In the genomic region with DNA sequence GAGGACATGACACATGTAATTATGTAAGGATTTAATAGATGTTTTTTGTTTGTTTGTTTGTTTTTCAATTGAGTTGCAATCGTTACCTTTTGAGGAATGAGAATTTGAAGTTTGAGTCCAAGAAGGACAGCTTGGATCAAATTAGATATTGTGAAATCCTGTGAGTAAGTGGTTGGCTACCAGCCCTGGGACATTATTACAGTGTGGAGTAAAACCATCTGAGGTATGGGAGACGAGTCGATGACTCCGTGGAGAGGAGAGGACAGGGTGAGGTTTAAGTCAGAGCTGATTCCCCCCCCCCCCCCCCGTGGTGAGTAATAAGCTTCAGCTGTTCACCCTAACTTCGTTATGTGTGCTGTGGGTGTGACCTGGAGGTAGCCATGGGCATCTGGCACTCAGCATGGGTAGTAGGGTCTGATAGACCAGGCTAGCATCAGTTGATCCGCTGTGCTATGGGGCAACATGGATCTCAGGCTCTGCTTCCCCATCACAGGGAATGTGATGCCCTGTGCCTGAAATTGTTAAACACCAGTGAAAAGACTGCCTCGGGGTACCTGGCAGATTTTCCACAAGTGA, we compare ENCODE assay signal across 12 mouse cellular contexts.
DNase-seq lines count a peak whose midpoint lies in the region; ATAC-seq and TF ChIP-seq lines count a peak whose summit lies in the region.
"Had no signal": no experiment of that assay in that cellular context is flagged by ENCODE, and none has a peak within 500 bp of the region (broad histone marks: within the 10 kb centered on the region; RNA-seq: fewer than 3 reads in every experiment).

No protein-coding gene starts in this region.

- no peaks in the 10 kb centered on the region for H3K4me1 ChIP-seq in liver, adult 2 months (ENCODE audit: control insufficient read depth, insufficient read depth, low read length)
- H3K4me1 ChIP-seq in liver, embryonic 12.5 days: 0 out of 2 replicates have a peak, but pooled peaks cover 3% of the 10 kb centered on the region
- H3K4me1 ChIP-seq in forebrain, embryonic 12.5 days: peaks cover 42% of the 10 kb centered on the region

- no peak overlapping the region for H3K4me3 ChIP-seq in liver, adult 2 months (ENCODE audit: insufficient read depth, low read depth, low read length)
- H3K4me3 ChIP-seq in liver, embryonic 12.5 days: no peak overlapping the region
- no peak overlapping the region for H3K4me3 ChIP-seq in forebrain, embryonic 12.5 days (replicated peaks)
- H3K4me3 ChIP-seq: erythroblast, embryonic 14.5 days; hindbrain, embryonic 13.5 days; limb, embryonic 13.5 days had no signal

- H3K79me2 ChIP-seq in liver, adult 2 months (ENCODE audit: control insufficient read depth, insufficient read depth, low read length): peaks cover 19% of the 10 kb centered on the region

- 47% methylated on average over 8 of the region's 8 CpGs for WGBS in liver, adult 2 months
- WGBS in liver, embryonic 12.5 days (ENCODE audit: insufficient replicate concordance): 71% methylated on average over 8 of the region's 8 CpGs
- WGBS in forebrain, embryonic 12.5 days: 85% methylated on average over 8 of the region's 8 CpGs

- no peaks in the 10 kb centered on the region for H3K27me3 ChIP-seq in liver, adult 2 months (ENCODE audit: control insufficient read depth, insufficient read depth, low read length)
- no peaks in the 10 kb centered on the region for H3K27me3 ChIP-seq in liver, embryonic 12.5 days (replicated peaks)
- H3K27me3 ChIP-seq in forebrain, embryonic 12.5 days: no peaks in the 10 kb centered on the region
- H3K27me3 ChIP-seq: limb, embryonic 13.5 days had no signal

- no peak overlapping the region for H3K4me2 ChIP-seq in liver, embryonic 12.5 days
- H3K4me2 ChIP-seq in forebrain, embryonic 12.5 days: no peak overlapping the region
- H3K4me2 ChIP-seq: hindbrain, embryonic 13.5 days; limb, embryonic 13.5 days had no signal

- no peak for ATAC-seq in liver, embryonic 12.5 days
- ATAC-seq in forebrain, embryonic 12.5 days (ENCODE audit: low FRiP score): no peak

- no peaks in the 10 kb centered on the region for H3K9me3 ChIP-seq in liver, embryonic 12.5 days (replicated peaks)
- no peaks in the 10 kb centered on the region for H3K9me3 ChIP-seq in forebrain, embryonic 12.5 days
- H3K9me3 ChIP-seq: hindbrain, embryonic 13.5 days; limb, embryonic 13.5 days had no signal

- peak; percentile 76 for DNase-seq in liver, adult 2 months (ENCODE audit: extremely low read depth, low read depth, low spot score)
- peak; percentile 85 for DNase-seq in adrenal gland, adult 2 months
- peak; percentile 44 to 46 for DNase-seq in gastrocnemius, adult 8-10 months (ENCODE audit: low spot score in 2 of 2)
- peak; percentile 67 for DNase-seq in lung, postnatal 14 days
- DNase-seq in cerebellum, postnatal 36 days: no peak
- DNase-seq in cerebellum, adult 11-12 months: no peak
- DNase-seq: kidney, adult 9 months had no signal

- no peak overlapping the region for H3K27ac ChIP-seq in liver, adult 2 months (replicated peaks; ENCODE audit: insufficient read depth, low read depth, low read length)
- H3K27ac ChIP-seq in liver, embryonic 12.5 days: no peak overlapping the region
- no peak overlapping the region for H3K27ac ChIP-seq in forebrain, embryonic 12.5 days
- H3K27ac ChIP-seq: hindbrain, embryonic 13.5 days; limb, embryonic 13.5 days had no signal

- H3K36me3 ChIP-seq in liver, adult 2 months (ENCODE audit: control insufficient read depth, insufficient read depth, low read length): no peaks in the 10 kb centered on the region
- no peaks in the 10 kb centered on the region for H3K36me3 ChIP-seq in liver, embryonic 12.5 days
- H3K36me3 ChIP-seq in forebrain, embryonic 12.5 days (replicated peaks): no peaks in the 10 kb centered on the region
- H3K36me3 ChIP-seq: hindbrain, embryonic 13.5 days; limb, embryonic 13.5 days had no signal

- TF ChIP-seq POLR2A in liver, adult 2 months (IDR thresholded peaks at IDR 0.05; ENCODE audit: extremely low read depth, insufficient read depth, low read length): no peak

- no peak overlapping the region for H3K9ac ChIP-seq in liver, adult 2 months (ENCODE audit: low read depth, low read length)
- H3K9ac ChIP-seq in liver, embryonic 12.5 days: no peak overlapping the region
- no peak overlapping the region for H3K9ac ChIP-seq in forebrain, embryonic 12.5 days
- H3K9ac ChIP-seq: hindbrain, embryonic 13.5 days; limb, embryonic 13.5 days had no signal

- TF ChIP-seq CTCF in liver, adult 2 months (IDR thresholded peaks at IDR 0.05; ENCODE audit: low read depth, low read length): no peak

Comparison
In these comparisons a context has a peak if more than half of its experiments do, and no peak if none do; other contexts are left out.
1. DNase-seq: peak in liver, adult 2 months (single experiment), adrenal gland, adult 2 months (single experiment), gastrocnemius, adult 8-10 months (2 of 2) and lung, postnatal 14 days (single experiment); none in cerebellum, postnatal 36 days (0 of 2) and cerebellum, adult 11-12 months (single experiment).